Mouse (Mus musculus): ENCODE measurements around the gene Batf.
"Not testable (repeated sequence)": the region's sequence is repeated elsewhere in the genome, so short reads cannot be mapped to it uniquely, and the experiment has no call there.

The Batf gene

DNA sequence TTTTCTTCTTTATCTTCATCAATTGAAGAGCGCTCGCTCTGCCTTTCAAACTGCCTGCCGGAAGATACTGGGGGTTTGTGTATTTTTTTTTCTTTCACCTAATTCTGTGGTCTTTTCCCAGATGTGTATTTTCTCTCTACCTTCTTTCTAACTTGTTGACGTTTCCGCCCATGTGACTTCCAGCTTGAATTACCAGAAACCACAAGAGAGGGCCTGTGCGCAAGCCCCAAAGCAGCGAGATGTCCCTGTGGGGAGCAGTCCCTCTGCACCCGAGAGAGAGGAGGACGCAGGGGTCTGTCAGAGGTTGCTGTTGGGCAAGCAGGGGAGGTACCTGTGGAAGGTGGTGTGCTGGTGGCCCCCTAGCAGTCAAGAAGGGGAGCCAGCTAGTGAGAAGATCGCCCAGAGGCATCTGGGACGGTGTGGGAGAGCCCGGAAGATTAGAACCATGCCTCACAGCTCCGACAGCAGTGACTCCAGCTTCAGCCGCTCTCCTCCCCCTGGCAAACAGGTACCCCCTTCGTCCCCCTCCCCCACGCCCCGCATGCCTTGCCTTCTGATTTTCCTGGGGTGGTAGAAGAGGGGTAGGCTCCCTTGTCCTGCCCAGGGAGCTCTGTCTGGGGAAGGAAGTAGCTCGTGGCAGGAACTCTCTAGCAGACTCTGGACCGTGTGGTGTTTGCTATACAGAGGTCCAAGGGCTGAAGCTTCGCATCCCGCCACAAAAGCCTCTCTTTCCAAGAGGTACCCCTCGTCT lies at the start of gene Batf:
Gene Batf, plus strand, starts transcription at position 204 of the 751 bp plus-strand sequence.
- DNase-seq (ENCODE audit: low read depth, low spot score) = no peak

DNA sequence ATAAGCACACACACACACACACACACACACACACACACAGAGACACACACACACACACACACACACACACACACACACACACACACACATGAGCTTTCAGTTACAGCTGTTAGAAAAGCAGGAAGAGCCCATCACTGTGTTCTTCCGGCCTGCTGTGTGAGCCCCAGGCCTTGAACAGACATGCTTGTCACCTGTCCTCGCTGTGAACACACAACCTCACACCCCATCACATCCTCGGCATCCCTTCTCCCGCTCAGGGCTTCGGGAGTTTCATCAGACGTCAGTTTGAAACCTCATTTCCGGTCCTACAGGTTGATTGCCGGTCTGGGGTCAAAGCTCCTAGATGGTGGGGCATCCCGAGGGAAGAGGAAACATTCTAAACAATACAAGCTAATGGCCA lies 48.5 kb upstream of the Batf start:
- DNase-seq (ENCODE audit: low read depth, low spot score) = no peak

DNA sequence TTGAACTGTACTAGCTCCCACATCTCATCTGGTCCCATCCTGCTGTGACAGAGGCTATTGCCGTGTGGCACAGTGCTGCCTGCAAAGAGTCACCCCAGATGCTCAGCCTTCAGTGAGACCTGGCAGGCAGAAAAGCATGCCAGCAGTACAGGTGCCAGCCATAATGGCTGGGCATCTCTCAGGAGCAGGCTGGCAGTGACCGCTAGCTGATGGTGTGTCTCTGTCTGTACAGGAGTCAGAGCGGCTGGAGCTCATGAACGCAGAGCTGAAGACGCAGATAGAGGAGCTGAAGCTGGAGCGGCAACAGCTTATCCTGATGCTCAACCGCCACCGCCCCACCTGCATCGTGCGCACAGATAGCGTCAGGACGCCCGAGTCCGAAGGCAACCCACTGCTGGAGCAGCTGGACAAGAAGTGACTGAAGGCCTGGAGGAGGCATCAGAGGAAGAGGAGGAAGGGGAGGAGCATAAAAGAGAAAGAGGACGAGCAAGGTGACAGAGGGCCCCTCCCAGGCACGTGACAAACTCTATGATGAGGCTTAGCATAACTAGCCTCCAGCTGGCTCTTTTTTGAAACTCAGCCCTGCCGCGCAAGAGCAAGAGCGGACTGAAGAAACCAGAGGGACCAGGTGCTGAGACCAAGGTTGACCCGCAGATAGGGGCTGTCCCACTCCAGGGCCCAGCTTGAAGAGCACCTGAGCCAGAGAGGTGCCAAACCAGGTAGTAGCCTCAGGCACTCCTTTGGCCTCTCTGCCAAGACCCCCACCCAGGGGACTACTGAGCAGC lies 47.7 kb upstream of the Batf start:
- DNase-seq (ENCODE audit: low read depth, low spot score) = peak; percentile 42

GRCm38 (mm10) chr12:85639326-85640008 lies 47.0 kb upstream of the Batf start:
- no peak for DNase-seq (ENCODE audit: low read depth, low spot score)

DNA sequence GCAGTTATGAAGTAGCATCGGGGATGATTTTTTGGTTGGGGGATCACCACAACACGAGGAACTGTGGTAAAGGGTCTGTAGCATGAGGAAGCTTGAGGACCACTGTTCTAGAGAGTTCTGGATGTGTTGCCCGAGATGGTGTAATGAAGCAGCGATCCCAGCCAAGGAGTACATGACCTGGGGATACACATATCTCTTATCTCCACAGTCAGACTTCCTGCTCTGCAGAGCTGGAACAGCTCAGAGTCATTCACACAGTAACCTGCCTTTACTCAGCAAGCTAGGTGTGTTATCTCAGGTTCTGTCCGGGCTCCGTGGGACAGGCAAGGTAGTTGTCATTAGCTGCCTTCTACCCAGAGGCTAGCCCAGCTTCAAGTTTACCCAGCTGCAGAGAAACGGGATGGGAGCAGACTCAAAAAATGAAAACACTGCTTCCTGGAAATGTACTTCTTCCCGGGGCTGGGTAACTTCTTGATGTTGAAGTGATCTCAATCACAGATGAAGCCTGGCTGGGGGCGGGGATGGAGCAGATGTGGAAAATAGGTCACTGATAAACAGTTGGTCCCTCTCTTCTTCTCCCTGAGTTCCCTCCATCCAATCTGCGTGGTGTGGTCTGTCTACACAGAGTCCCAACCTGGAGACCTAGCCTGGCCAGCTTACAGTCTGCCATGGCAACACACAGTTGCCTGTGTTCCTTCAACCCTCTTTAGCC lies 45.5 kb upstream of the Batf start:
- no peak for DNase-seq (ENCODE audit: low read depth, low spot score)

DNA sequence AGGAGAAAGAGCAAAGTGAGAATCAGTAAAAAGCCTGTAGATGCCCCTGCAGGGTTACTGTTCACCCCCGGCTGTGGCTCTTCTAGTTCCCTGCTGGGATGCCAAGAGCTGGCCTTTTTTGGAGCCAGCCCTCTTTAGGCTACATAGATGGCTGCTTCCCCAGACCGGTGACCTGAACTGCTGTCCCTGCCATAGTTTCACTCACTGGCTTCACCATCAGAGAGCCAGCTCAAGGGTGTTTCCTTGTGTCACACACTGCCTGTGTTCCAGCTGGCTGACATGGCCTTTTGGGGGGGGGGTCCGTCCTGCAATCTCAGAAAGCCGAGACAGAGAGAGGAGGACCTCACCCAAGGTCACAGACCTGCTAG lies 44.9 kb upstream of the Batf start:
- no peak for DNase-seq (ENCODE audit: low read depth, low spot score)

GRCm38 (mm10) chr12:85643735-85644134 lies 42.7 kb upstream of the Batf start:
- no peak for DNase-seq (ENCODE audit: low read depth, low spot score)

DNA sequence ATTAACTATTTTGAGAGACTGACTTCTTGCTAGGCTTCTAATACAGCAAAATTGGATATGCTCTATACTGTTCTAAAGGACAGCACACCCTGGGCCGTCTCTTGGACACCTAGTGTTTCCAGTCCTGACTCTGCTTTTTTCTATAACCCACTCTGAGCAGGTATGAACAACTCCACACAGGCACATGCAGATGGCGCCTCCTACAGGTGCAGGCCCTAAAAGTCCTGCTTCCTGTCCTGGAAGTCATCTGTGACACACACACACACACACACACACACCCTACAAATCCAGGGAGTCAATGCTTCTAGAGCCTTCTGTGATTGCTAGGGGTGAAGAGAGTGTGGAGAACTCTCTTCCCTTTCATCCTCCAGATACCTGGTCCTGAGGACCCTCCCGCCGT lies 40.8 kb upstream of the Batf start:
- DNase-seq (ENCODE audit: low read depth, low spot score) = peak; percentile 48

DNA sequence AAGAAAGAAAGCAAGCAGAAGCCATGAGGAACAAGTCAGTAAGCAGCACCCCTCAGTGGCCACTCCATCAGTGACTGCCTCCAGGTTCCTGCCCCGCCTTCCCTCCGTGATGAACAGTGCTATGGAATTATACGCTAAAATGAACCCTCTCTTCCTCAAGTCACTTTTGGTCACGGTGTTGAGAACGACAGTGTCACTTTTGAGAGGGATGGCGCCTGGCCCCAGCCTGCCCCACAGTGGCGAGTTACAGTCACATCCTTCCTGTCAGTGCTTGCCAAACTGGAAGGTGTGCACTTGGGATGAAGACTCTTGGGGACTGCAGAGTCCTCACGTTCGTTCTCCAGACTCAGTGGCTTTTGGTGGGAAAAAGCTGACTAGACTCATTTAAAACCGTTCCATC lies 39.1 kb upstream of the Batf start:
- DNase-seq (ENCODE audit: low read depth, low spot score) = peak; percentile 44

- no peak for DNase-seq (ENCODE audit: low read depth, low spot score)
These were observed 38.5 kb upstream of the Batf start for GRCm38 (mm10) chr12:85647955-85648354.

GRCm38 (mm10) chr12:85659319-85659718 lies 27.1 kb upstream of the Batf start:
- DNase-seq (ENCODE audit: low read depth, low spot score) = no peak

- no peak for DNase-seq (ENCODE audit: low read depth, low spot score)
These were observed 25.6 kb upstream of the Batf start for GRCm38 (mm10) chr12:85660855-85661254.

GRCm38 (mm10) chr12:85662232-85662631 lies 24.2 kb upstream of the Batf start:
- not testable (repeated sequence) for DNase-seq (ENCODE audit: low read depth, low spot score)

- peak; percentile 75 for DNase-seq (ENCODE audit: low read depth, low spot score)
These were observed 23.6 kb upstream of the Batf start for GRCm38 (mm10) chr12:85662896-85663295.

GRCm38 (mm10) chr12:85666112-85666511 lies 20.4 kb upstream of the Batf start:
- DNase-seq (ENCODE audit: low read depth, low spot score) = no peak

DNA sequence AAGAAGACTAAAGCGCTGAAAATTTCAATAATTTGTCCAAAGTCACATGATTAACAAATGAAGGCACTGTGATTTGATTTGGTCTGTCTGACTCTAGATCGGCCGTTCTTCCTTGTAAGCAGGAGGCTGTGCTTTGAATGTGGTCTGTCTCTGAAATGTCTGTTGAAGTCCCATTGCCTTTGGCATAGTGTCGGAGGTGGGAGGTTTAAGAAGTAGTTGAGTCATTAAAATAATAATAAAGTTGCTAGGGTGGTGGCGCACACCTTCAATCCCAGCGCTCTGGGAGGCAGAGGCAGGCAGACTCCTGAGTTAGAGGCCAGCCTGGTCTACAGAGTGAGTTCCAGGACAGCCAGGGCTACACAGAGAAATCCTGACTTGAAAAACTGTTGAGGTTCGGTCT lies 19.4 kb upstream of the Batf start:
- peak; percentile 52 for DNase-seq (ENCODE audit: low read depth, low spot score)

DNA sequence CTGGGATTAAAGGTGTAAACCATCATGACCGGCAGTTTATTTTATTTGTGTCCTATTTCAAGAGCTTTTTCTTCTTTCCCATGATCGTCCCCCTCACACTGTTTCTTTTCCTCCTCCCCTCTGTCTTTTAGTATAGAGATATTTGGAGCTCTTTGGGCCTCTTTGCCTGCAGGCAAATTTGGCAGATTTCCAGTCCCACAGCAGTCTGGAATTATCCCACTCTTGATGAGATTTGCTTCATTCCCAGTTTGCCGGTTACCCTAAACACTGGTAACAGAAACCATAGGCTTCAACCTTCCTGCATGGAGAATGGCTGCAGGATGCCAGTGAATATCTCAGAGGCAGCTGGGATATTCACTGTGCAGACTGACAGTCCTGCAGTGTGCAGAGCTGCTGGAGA lies 17.8 kb upstream of the Batf start:
- DNase-seq (ENCODE audit: low read depth, low spot score) = no peak

GRCm38 (mm10) chr12:85670080-85670479 lies 16.4 kb upstream of the Batf start:
- DNase-seq (ENCODE audit: low read depth, low spot score) = no peak

DNA sequence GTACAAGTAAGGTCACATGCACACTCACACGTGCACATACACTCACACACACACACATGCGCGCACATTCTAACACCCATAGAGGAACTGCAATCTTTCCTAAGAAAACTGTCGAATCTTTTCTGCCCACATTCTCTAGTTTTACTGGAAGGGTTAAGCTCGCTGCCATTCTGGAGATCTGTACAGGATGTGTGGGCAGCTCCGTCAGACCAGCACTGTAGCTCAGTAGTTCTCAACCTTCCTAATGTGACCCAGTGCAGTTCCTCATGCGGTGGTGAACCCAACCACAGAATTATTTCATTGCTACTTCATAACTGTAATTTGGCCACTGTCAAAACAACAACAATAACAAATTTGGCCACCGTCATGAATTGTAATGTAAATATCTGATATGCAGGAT lies 12.6 kb upstream of the Batf start:
- no peak for DNase-seq (ENCODE audit: low read depth, low spot score)

DNA sequence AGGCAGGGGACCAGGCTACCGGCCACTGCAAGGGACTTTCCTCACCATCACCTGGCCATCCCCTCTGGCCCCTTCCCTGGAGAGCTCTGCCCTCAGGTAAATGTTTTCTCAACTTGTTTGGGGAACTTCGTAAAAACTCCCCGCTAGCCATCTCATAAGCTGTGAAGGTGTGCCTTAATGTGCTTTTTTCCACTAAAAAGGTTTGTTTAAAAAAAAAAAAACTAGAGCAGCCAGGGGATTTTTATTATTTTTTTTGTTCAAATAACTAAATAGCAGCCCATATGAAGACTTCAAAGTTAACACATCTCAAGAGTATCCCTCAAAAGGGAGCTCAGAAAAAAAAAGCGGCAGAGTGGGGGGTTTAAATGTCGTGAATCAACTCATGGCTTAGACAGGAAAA lies 7.4 kb upstream of the Batf start:
- no peak for DNase-seq (ENCODE audit: low read depth, low spot score)

GRCm38 (mm10) chr12:85679808-85680207 lies 6.7 kb upstream of the Batf start:
- no peak for DNase-seq (ENCODE audit: low read depth, low spot score)

GRCm38 (mm10) chr12:85682328-85682727 lies 4.1 kb upstream of the Batf start:
- peak; percentile 32 for DNase-seq (ENCODE audit: low read depth, low spot score)
